Mouse (Mus musculus): ENCODE results near the gene Hdac8. TPM values are rescaled to one million over a fixed set of nuclear protein-coding genes. Genes with fewer than 3 reads are reported as not detected.

The Hdac8 gene
- polyA plus RNA-seq, 1 experiment from 2014 or later, result 13.1 TPM

DNA sequence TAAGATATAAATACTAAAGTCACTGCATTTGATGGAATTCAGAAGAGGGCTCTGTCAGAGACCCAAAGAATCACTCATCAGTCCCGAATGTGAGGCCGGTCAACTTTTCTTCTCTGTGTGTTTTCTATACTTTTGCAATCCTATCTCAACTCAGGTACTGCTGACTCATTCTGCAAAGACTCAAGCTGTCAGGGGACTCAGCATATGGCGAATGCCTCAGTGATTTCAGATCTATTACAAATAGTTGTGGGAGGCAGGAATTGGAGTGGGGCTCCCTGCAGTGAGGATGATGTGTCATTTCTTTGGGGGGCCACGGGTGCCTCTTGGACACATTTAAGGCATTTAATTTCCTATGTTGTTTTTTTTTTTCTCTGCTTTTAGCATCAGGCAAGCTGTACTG is 88.8 kb downstream of the Hdac8 start:
- Histone ChIP-seq H3K27ac (no peak overlapping the region), H3K36me3 (no peaks in the 10 kb centered on the region), H3K4me1 (peaks cover 34% of the 10 kb centered on the region), H3K27me3 (ENCODE audit: low read depth, poor library complexity, severe bottlenecking) (peaks cover 94% of the 10 kb centered on the region), H3K4me3 (no peak overlapping the region), H3K9me3 (replicated peaks) (no peaks in the 10 kb centered on the region)
- DNase-seq (ENCODE audit: low spot score), result no peak
- 62% methylated on average over 4 of the region's 4 CpGs for WGBS

DNA sequence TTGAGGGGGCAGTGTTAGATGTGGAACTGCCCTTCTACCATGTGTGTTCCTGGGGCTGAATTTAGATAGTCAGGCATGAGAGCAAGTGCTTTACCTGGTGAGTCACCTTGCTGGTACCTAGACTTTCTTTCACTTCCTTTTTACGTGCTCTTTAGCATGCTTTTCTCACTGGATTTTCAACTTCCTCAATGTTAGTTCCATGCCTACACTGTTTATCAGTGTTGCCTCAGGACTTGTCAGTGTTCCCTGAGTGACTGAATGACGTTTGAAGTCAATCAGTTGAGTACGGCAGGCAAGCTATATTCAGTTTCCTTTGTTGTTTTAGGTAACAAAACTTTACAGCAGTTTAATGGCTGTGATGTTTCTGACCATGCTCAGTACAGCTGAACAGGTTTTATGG is 120.4 kb downstream of the Hdac8 start:
- H3K9me3 ChIP-seq (replicated peaks), result no peaks in the 10 kb centered on the region
- no peak overlapping the region for H3K4me3 ChIP-seq
- 63% methylated on average over 3 of the region's 3 CpGs for WGBS
- H3K27ac ChIP-seq, result no peak overlapping the region
- H3K27me3 ChIP-seq (ENCODE audit: low read depth, poor library complexity, severe bottlenecking), result peaks cover 64% of the 10 kb centered on the region
- no peaks in the 10 kb centered on the region for H3K36me3 ChIP-seq
- H3K4me1 ChIP-seq, result peaks cover 4% of the 10 kb centered on the region; the same call in 1 of the 2 replicates
- no peak for DNase-seq (ENCODE audit: low spot score)

DNA sequence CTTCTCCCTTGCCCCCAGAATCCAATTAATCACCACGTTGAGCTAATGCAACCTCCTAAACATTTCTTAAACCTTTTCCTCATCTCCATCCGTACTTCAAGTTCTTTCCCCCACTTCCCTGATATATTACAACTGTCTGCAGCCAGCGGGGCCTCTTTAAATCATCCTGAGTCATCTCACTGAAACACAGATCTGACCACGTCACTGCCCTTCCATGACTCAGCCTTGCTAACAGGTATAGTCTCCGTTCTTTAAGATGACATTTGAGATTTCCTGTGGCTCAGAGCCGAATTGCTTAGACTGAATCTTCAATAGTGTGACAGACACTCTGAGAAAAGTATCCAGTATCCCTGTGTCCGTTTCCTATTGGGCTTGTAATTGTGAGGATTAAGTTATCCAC is 122.0 kb downstream of the Hdac8 start:
- no peak for DNase-seq (ENCODE audit: low spot score)
- WGBS, result 53% methylated on average over 7 of the region's 7 CpGs
- Histone ChIP-seq H3K4me1 (peaks cover 4% of the 10 kb centered on the region; the same call in 1 of the 2 replicates), H3K9me3 (replicated peaks) (no peaks in the 10 kb centered on the region), H3K4me3 (no peak overlapping the region), H3K36me3 (no peaks in the 10 kb centered on the region), H3K27me3 (ENCODE audit: low read depth, poor library complexity, severe bottlenecking) (peaks cover 75% of the 10 kb centered on the region), H3K27ac (no peak overlapping the region)

DNA sequence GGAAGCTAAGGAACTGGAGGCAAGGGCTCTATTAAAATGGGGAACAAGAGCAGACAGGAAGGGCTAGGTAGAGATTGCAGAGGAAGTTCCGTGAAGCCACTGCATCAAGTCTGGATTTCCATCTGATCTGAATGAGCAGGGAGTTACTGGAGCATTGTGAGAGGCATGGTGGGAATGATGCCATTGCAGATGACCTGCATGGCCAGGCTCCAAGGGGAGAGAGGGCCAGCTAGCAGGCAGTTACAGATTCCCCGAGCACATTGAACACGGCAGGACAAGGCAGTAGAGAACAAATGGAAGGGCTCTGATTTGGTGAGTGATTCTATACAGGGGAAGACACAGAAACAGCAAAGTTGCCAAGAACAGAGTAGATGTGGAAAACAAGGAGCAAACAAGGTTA is 138.6 kb downstream of the Hdac8 start:
- H3K4me1 ChIP-seq, result no peaks in the 10 kb centered on the region
- no peak overlapping the region for H3K4me3 ChIP-seq
- DNase-seq (ENCODE audit: low spot score), result no peak
- H3K27me3 ChIP-seq (ENCODE audit: low read depth, poor library complexity, severe bottlenecking), result peaks cover 74% of the 10 kb centered on the region
- no peaks in the 10 kb centered on the region for H3K36me3 ChIP-seq
- no peak overlapping the region for H3K27ac ChIP-seq
- 92% methylated on average over 3 of the region's 3 CpGs for WGBS
- no peaks in the 10 kb centered on the region for H3K9me3 ChIP-seq (replicated peaks)

DNA sequence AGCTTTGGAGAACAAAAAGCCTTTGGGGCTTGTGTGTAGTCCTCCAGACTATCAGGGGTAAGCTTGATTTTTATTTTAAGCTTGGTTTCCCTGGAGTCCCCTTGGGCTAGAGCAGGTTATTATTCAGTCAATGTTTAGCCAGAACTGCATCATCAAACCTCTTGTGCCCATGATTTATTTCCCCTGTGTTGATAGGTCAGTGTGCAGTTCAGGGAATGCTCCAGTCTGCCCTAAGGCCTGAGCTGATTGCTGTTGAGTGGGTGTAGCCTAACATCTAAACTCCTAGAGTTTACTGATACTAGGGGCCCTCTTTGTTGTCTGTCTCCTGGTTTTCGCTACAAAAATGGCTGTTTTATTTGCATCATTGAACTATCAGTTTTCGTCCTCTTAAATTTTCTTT is 142.9 kb downstream of the Hdac8 start:
- H3K27me3 ChIP-seq (ENCODE audit: low read depth, poor library complexity, severe bottlenecking), result peaks cover 60% of the 10 kb centered on the region
- no peak for DNase-seq (ENCODE audit: low spot score)
- WGBS, result 84% methylated on average over 2 of the region's 2 CpGs
- no peaks in the 10 kb centered on the region for H3K36me3 ChIP-seq
- H3K27ac ChIP-seq, result no peak overlapping the region
- H3K4me3 ChIP-seq, result no peak overlapping the region
- no peaks in the 10 kb centered on the region for H3K4me1 ChIP-seq
- H3K9me3 ChIP-seq (replicated peaks), result no peaks in the 10 kb centered on the region

DNA sequence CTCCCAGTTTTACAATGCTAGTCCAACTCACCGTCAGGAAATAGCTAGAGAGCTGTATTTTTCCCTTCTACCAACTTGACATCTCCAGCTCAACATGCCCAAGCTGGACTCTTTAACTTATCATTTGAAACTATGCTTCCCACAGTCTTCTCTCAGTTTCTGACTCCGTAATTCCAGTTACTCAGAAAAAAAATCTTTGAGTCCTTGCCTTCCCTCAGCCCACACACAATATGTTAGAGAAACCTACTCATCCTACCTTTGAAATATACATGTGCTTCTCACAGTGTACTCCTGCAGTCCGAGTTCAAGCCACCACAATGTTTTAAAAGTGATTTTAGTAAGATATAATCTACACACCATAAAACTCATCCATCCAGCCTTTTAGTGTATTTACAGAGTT is 151.7 kb downstream of the Hdac8 start:
- Histone ChIP-seq H3K27ac (no peak overlapping the region), H3K4me3 (no peak overlapping the region), H3K9me3 (replicated peaks) (no peaks in the 10 kb centered on the region), H3K27me3 (ENCODE audit: low read depth, poor library complexity, severe bottlenecking) (peaks cover 75% of the 10 kb centered on the region), H3K36me3 (no peaks in the 10 kb centered on the region), H3K4me1 (peaks cover 18% of the 10 kb centered on the region)
- no peak for DNase-seq (ENCODE audit: low spot score)
- WGBS, result 89% methylated on average over 3 of the region's 3 CpGs

DNA sequence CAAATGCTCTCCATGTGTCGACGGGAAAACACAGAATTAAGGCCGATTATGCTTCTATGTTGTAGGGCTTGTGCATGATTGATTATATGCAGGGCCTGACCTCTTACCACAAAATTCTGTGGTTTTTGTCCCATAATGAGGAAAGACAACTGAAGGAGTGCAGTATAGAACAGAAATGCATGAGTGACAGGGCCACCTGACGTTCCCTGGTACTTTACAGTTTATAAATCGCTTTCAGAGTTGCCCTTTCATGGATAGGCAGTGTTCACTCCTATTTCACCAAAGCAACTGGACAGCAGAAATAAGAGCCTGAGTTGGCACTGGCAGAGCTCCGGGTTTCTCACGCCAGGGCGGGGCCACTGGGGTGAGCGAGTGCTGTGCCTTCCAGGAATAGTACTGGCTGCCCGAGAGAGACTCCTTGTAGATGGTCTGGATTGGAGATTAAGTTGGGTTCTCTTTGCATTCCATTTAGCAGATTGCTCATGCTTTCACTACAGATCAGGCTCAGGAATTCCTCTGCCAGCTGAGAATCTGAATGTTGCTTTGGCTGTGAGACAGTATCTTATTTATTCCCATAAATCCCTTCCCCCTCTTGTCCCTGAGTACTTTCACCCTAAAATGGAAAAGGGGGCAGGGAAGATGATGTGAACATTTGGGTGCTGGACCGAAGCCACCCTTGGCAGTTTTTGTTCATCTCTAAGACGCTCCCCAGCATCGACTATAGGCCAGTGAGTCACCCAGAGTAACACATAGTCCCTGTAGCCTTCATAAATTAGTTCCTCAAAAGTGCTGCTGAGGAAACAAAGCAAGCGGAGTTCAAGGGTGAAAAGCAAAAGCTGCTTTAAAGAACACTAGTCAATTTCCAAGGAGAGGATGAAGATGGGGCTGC is 155.1 kb downstream of the Hdac8 start:
- Histone ChIP-seq H3K27ac (no peak overlapping the region), H3K4me3 (no peak overlapping the region), H3K36me3 (no peaks in the 10 kb centered on the region), H3K9me3 (replicated peaks) (no peaks in the 10 kb centered on the region), H3K4me1 (peaks cover 18% of the 10 kb centered on the region), H3K27me3 (ENCODE audit: low read depth, poor library complexity, severe bottlenecking) (peaks cover 92% of the 10 kb centered on the region)
- WGBS, result 67% methylated on average over 14 of the region's 14 CpGs
- DNase-seq (ENCODE audit: low spot score), result no peak

DNA sequence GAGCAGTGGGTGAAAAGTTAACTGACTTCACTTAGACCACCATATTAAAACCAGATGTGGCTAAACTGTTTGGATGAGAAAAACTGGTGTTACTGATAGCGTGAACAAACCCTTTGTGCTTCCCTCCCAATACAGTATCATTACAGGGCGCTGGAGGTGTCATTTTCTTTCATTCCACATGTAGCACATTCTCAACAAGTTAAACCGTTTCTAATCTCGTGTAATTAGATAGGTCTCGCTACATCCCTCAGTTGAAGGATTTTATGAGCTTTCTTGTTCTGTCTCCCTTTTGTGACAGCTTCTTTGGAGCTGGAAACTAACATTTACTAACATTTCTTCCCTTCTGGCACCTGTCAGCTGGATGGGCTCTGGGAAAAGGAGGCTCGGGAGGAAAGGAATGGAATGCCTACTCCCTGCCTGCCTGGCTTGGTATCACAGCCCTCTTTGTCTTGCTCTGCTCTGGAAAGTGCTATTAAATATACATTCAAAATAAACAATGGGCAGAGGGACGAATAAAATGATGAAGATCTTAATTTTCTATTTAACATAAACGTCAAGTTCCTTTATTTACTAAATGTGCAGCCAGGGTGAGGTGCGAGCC is 156.2 kb downstream of the Hdac8 start:
- no peaks in the 10 kb centered on the region for H3K36me3 ChIP-seq
- peaks cover 95% of the 10 kb centered on the region for H3K27me3 ChIP-seq (ENCODE audit: low read depth, poor library complexity, severe bottlenecking)
- H3K4me3 ChIP-seq, result no peak overlapping the region
- no peak for DNase-seq (ENCODE audit: low spot score)
- H3K9me3 ChIP-seq (replicated peaks), result no peaks in the 10 kb centered on the region
- WGBS, result 25% methylated on average over 9 of the region's 9 CpGs
- peak overlapping the region; percentile 42; the same call in 1 of the 2 replicates for H3K27ac ChIP-seq
- H3K4me1 ChIP-seq, result peaks cover 18% of the 10 kb centered on the region

DNA sequence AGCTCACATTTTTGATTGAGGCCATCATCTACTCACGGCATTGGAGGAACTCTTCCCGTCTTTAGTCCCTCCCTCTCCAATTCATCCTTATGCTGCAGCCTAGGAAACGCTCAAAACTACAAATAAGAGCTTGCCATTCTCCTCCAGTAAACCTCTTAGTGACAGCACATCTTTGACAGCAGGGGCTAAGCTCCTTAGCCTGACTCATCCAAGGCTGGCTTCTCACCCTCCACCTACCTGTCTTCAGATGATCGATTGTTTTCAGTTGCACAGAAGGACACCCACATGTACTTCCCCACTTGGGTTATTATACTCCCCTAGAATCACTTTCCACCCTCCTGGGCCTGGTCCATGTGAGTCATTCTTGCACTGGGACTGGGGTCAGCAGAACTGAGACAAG is 163.5 kb downstream of the Hdac8 start:
- peaks cover 93% of the 10 kb centered on the region for H3K27me3 ChIP-seq (ENCODE audit: low read depth, poor library complexity, severe bottlenecking)
- WGBS, result 73% methylated on average over 4 of the region's 4 CpGs

DNA sequence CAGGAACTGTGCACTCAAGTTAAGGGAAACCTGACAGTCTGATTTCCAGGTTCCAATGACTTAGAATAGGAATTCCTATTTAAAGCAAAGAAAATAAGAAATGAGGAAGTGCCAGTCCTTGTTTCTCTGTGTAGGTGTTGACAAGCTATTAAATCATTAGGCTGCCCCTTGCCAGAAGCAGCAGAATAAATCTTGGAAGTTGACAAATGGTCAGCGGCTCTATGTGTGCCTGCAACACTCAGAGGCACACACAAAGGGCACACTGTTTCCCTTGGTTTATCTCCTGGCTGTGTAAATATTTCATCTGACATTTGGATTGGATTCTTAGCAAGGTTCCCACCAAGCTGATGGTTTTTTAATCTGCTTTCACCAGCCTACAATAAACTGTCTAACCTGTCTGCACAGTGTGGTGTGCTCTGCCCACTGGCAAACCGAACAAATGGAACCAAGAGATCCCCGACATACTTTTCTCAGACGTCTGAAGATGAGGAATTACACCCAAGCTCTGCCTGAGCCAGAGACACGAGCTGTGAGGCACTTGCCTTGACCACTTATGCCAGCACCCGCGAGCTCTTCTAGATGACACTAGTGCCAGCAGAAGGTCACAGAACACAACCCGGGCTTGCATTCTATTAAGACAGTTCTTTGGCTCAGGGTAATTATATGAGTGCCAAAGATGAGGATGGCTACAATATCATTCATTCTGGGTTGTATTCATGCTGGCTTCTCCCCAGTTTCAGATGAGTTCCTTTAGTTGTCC is 165.6 kb downstream of the Hdac8 start:
- no peak for DNase-seq (ENCODE audit: low spot score)
- H3K9me3 ChIP-seq (replicated peaks), result no peaks in the 10 kb centered on the region
- no peak overlapping the region for H3K4me3 ChIP-seq
- H3K4me1 ChIP-seq, result peaks cover 4% of the 10 kb centered on the region; the same call in 1 of the 2 replicates
- H3K27ac ChIP-seq, result no peak overlapping the region
- H3K27me3 ChIP-seq (ENCODE audit: low read depth, poor library complexity, severe bottlenecking), result peaks cover 81% of the 10 kb centered on the region
- H3K36me3 ChIP-seq, result no peaks in the 10 kb centered on the region
- WGBS, result 55% methylated on average over 8 of the region's 8 CpGs

More for the DNA sequence above, 163.5 kb downstream of the Hdac8 start:
- no peaks in the 10 kb centered on the region for H3K36me3 ChIP-seq
- H3K4me3 ChIP-seq, result no peak overlapping the region
- H3K27ac ChIP-seq, result no peak overlapping the region
- H3K4me1 ChIP-seq, result peaks cover 4% of the 10 kb centered on the region; the same call in 1 of the 2 replicates
- no peaks in the 10 kb centered on the region for H3K9me3 ChIP-seq (replicated peaks)
- DNase-seq (ENCODE audit: low spot score), result no peak

DNA sequence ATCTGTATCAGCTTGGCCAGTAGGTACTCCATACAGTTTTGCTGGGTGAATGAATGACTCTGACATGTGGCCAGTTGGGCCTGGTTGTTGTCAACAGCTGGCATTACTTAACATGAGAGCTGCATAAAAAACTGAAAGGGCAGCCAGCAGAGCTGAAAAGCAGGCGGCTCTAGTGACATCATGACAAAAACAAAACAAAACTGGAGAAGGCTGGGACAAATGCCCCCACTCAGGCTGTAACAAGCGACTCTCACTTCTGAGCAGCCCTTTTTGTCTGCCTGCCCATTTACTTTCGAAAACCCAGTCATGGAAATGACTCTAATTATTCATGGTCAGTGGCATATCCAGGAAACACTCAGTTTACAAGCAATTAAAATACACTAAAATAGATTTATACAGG is 185.5 kb downstream of the Hdac8 start:
- Histone ChIP-seq H3K36me3 (no peaks in the 10 kb centered on the region), H3K4me1 (peaks cover 11% of the 10 kb centered on the region), H3K9me3 (replicated peaks) (no peaks in the 10 kb centered on the region), H3K4me3 (no peak overlapping the region), H3K27me3 (ENCODE audit: low read depth, poor library complexity, severe bottlenecking) (peaks cover 91% of the 10 kb centered on the region), H3K27ac (no peak overlapping the region)
- DNase-seq (ENCODE audit: low spot score), result no peak
- WGBS, result 39% methylated on average over 3 of the region's 3 CpGs

DNA sequence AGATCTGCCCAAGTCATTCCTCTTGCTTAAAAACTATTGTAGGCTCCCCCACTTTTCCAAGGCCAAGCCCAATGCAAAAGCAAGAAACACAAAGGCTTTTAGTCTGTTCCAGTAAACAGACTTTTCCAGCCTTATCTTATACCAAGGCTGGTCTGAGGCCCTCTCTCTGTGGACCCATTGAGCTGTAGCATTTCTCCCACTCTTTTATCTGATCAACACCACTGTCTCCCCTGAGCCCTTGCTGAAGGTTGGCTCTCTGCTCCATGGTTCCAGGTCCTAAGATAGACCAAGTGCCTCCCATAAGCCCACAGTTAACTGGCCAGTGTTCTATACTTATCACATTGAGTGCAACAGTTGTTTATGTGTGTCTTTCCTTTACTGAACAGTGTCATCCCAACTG is 185.9 kb downstream of the Hdac8 start:
- H3K4me3 ChIP-seq, result no peak overlapping the region
- H3K27me3 ChIP-seq (ENCODE audit: low read depth, poor library complexity, severe bottlenecking), result peaks cover 91% of the 10 kb centered on the region
- H3K4me1 ChIP-seq, result peaks cover 11% of the 10 kb centered on the region
- no peaks in the 10 kb centered on the region for H3K9me3 ChIP-seq (replicated peaks)
- H3K27ac ChIP-seq, result no peak overlapping the region
- no peaks in the 10 kb centered on the region for H3K36me3 ChIP-seq
- no peak for DNase-seq (ENCODE audit: low spot score)

DNA sequence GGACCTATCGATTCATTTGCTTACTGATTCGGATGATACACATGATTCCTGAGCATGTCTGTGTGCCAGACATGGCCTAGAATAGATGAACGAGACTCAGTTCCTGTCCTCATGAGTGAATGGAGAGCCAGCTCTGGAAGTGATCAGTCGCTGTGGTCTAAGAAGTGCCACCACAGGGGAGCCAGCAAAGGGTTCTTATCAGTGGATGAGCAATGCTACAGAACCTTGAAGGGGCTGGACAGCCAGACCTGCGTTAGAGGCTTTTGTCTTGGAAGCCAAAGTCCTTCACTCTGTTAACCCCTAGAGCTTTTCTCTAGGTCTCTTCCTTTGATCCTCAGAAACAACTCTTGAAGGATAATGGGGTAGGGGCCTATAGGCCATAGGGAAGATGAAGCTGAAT is 186.4 kb downstream of the Hdac8 start:
- no peaks in the 10 kb centered on the region for H3K9me3 ChIP-seq (replicated peaks)
- H3K27me3 ChIP-seq (ENCODE audit: low read depth, poor library complexity, severe bottlenecking), result peaks cover 91% of the 10 kb centered on the region
- WGBS, result 76% methylated on average over 5 of the region's 5 CpGs

More for the DNA sequence above, 186.4 kb downstream of the Hdac8 start:
- H3K27ac ChIP-seq, result no peak overlapping the region
- H3K4me3 ChIP-seq, result no peak overlapping the region
- H3K4me1 ChIP-seq, result peaks cover 11% of the 10 kb centered on the region
- DNase-seq (ENCODE audit: low spot score), result no peak
- no peaks in the 10 kb centered on the region for H3K36me3 ChIP-seq
